Mouse (Mus musculus): ENCODE measurements at regions not wholly inside any gene's neighbourhood (a gene's known extent, or its start where the extent isn't known, plus 50 kb on each side); places are given as distances from the start of the nearest gene placed in this dataset.
"Not testable (repeated sequence)": the region's sequence is repeated elsewhere in the genome, so short reads cannot be mapped to it uniquely, and the experiment has no call there.

- H3K4me2 ChIP-seq = no peak overlapping the region
- H3K27me3 ChIP-seq (replicated peaks; ENCODE audit: control insufficient read depth, insufficient read depth, low read length) = no peaks in the 10 kb centered on the region
- peak overlapping the region; percentile 5; the same call in 1 of the 2 replicates for H3K27ac ChIP-seq (ENCODE audit: low read depth, low read length)
- ATAC-seq (replicated peaks; ENCODE audit: low FRiP score) = peak; percentile 57
- 44% methylated on average over 8 of the region's 8 CpGs for WGBS
- no peak overlapping the region for H3K9ac ChIP-seq (ENCODE audit: low read depth, low read length)
- H3K36me3 ChIP-seq (ENCODE audit: control insufficient read depth, insufficient read depth, low read length) = no peaks in the 10 kb centered on the region
- no peaks in the 10 kb centered on the region for H3K9me3 ChIP-seq (ENCODE audit: control insufficient read depth, low read length)
- 0 out of 2 replicates have a peak, but pooled peaks cover 4% of the 10 kb centered on the region for H3K4me1 ChIP-seq (replicated peaks; ENCODE audit: control insufficient read depth, insufficient read depth, low read length)
- H3K4me3 ChIP-seq (ENCODE audit: low read depth, low read length) = no peak overlapping the region
- DNase-seq (ENCODE audit: low spot score) = no peak
Measured at GRCm38 (mm10) chr15:59728131-59728601, 288.2 kb downstream of the 4933412E24Rik start.

DNA sequence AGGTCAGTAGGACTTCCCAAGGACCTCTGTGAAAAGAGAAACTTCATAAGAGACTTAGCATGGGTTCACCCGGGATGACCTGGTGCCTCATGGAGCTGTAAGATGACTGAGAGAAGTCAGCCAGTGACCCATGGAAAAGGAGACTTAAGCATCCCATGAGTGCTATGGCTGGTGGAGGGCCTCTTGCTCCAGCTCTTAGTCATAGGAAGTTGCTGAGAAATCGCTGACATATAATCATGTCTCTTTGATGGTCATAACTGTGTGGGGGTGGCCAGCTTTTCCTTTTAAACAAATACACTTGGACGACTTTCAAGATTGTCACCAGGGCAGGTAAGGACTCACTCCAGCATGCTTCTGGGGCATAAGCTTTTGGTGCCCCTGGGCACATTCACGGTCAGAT lies 290.5 kb downstream of the 4933412E24Rik start:
- Histone ChIP-seq H3K4me1 (replicated peaks; ENCODE audit: control insufficient read depth, insufficient read depth, low read length) (0 out of 2 replicates have a peak, but pooled peaks cover 4% of the 10 kb centered on the region), H3K27ac (ENCODE audit: low read depth, low read length) (no peak overlapping the region), H3K27me3 (replicated peaks; ENCODE audit: control insufficient read depth, insufficient read depth, low read length) (no peaks in the 10 kb centered on the region), H3K4me3 (ENCODE audit: low read depth, low read length) (no peak overlapping the region), H3K4me2 (no peak overlapping the region), H3K9ac (ENCODE audit: low read depth, low read length) (no peak overlapping the region), H3K36me3 (ENCODE audit: control insufficient read depth, insufficient read depth, low read length) (no peaks in the 10 kb centered on the region), H3K9me3 (ENCODE audit: control insufficient read depth, low read length) (no peaks in the 10 kb centered on the region)
- ATAC-seq (replicated peaks; ENCODE audit: low FRiP score) (no peak), DNase-seq (ENCODE audit: low spot score) (no peak)
- WGBS = 81% methylated on average over 4 of the region's 4 CpGs

DNA sequence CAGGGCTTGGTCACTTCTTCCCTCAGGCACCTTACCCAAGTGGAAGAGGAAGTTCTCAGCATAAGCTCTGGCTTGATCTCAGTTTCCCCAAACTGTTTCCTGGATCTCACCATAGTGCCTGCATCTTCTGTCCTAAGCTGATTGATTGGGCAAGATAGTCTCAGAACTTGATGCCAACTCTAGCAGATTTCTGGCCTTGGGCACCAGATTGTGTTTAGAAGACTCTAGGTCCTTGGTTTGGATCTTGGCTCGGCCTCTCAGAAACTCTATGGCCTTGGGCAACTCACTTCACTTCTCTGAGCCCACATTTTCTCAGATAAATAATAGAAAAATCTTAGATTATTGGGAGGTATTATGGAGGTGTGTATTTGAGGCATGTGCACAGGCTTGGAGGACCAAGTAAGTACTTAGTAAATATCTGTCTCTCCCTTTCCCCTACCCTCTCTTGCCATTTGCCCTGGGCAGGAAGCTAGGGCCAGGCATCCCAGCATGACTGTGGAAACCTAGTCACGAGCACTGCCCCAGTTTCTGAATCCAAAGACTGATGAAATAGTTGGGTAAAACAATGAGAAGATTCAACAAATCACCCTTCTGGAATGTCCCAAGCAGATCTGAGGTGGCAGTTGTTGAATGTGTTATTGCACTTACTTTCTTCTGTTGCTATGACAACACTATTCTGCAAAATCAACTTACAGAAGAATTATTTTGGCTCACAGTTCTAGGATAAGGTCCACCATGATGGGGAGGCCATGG lies 293.6 kb downstream of the 4933412E24Rik start:
- DNase-seq (ENCODE audit: low spot score) = no peak
- Histone ChIP-seq H3K4me3 (ENCODE audit: low read depth, low read length) (no peak overlapping the region), H3K4me1 (replicated peaks; ENCODE audit: control insufficient read depth, insufficient read depth, low read length) (0 out of 2 replicates have a peak, but pooled peaks cover under 1% of the 10 kb centered on the region), H3K36me3 (ENCODE audit: control insufficient read depth, insufficient read depth, low read length) (no peaks in the 10 kb centered on the region), H3K27me3 (replicated peaks; ENCODE audit: control insufficient read depth, insufficient read depth, low read length) (no peaks in the 10 kb centered on the region), H3K9me3 (ENCODE audit: control insufficient read depth, low read length) (no peaks in the 10 kb centered on the region), H3K9ac (ENCODE audit: low read depth, low read length) (no peak overlapping the region), H3K4me2 (no peak overlapping the region), H3K27ac (ENCODE audit: low read depth, low read length) (no peak overlapping the region)
- WGBS = 73% methylated on average over 2 of the region's 2 CpGs
- no peak for ATAC-seq (replicated peaks; ENCODE audit: low FRiP score)

DNA sequence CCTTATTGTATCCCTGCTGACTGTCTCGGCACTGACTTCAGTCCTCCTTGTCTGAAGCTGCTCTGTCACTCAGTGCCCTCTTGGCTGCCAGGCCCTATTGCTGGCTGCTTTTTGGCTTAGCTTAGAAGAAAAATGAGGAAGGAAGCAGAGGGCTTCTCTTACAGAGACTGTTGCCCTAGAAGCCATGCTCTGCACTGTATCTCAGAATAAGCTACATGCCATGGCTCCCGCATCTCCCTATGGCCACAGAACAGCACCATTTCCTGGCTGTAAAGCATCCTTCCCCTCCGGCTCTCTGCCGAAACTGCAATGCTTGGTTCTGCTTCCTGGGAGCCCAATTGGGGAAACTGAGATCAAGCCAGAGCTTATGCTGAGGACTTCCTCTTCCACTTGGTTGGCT lies 295.0 kb downstream of the 4933412E24Rik start:
- DNase-seq (ENCODE audit: low spot score) = no peak
- Histone ChIP-seq H3K9me3 (ENCODE audit: control insufficient read depth, low read length) (no peaks in the 10 kb centered on the region), H3K27me3 (replicated peaks; ENCODE audit: control insufficient read depth, insufficient read depth, low read length) (no peaks in the 10 kb centered on the region), H3K36me3 (ENCODE audit: control insufficient read depth, insufficient read depth, low read length) (no peaks in the 10 kb centered on the region), H3K4me1 (replicated peaks; ENCODE audit: control insufficient read depth, insufficient read depth, low read length) (no peaks in the 10 kb centered on the region), H3K4me3 (ENCODE audit: low read depth, low read length) (no peak overlapping the region), H3K9ac (ENCODE audit: low read depth, low read length) (no peak overlapping the region), H3K27ac (ENCODE audit: low read depth, low read length) (no peak overlapping the region), H3K4me2 (no peak overlapping the region)
- ATAC-seq (replicated peaks; ENCODE audit: low FRiP score) = no peak
- 65% methylated on average over 4 of the region's 4 CpGs for WGBS

GRCm38 (mm10) chr15:59721018-59721417 lies 295.4 kb downstream of the 4933412E24Rik start:
- Histone ChIP-seq H3K9ac (ENCODE audit: low read depth, low read length) (no peak overlapping the region), H3K4me2 (no peak overlapping the region), H3K4me1 (replicated peaks; ENCODE audit: control insufficient read depth, insufficient read depth, low read length) (no peaks in the 10 kb centered on the region), H3K9me3 (ENCODE audit: control insufficient read depth, low read length) (no peaks in the 10 kb centered on the region), H3K27me3 (replicated peaks; ENCODE audit: control insufficient read depth, insufficient read depth, low read length) (no peaks in the 10 kb centered on the region), H3K4me3 (ENCODE audit: low read depth, low read length) (no peak overlapping the region), H3K36me3 (ENCODE audit: control insufficient read depth, insufficient read depth, low read length) (no peaks in the 10 kb centered on the region), H3K27ac (ENCODE audit: low read depth, low read length) (no peak overlapping the region)
- no peak for ATAC-seq (replicated peaks; ENCODE audit: low FRiP score)
- 52% methylated on average over 6 of the region's 6 CpGs for WGBS
- DNase-seq (ENCODE audit: low spot score) = no peak

DNA sequence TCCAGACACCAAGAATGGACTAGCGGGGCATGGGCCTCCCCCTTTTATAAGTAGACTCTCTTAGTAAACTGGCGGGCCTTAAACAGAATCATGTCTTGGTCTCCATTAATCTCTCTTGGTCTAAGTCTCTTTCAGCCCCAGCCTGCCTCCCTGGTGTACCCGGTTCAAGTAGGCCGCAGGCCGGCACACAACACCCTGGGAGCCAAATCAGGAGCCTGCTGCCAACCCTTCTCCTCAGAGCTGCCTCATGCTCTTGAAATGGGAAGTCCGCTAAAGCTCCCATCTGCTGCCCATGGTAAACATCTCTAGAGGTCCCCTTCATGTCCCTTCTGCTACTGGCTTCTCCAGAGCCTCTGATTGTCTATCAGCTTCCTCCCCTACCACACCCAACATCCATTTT lies 296.3 kb downstream of the 4933412E24Rik start:
- H3K9ac ChIP-seq (ENCODE audit: low read depth, low read length) = no peak overlapping the region
- H3K27ac ChIP-seq (ENCODE audit: low read depth, low read length) = no peak overlapping the region
- H3K27me3 ChIP-seq (replicated peaks; ENCODE audit: control insufficient read depth, insufficient read depth, low read length) = no peaks in the 10 kb centered on the region
- no peak for ATAC-seq (replicated peaks; ENCODE audit: low FRiP score)
- no peaks in the 10 kb centered on the region for H3K36me3 ChIP-seq (ENCODE audit: control insufficient read depth, insufficient read depth, low read length)
- H3K4me2 ChIP-seq = no peak overlapping the region
- WGBS = 94% methylated on average over 6 of the region's 6 CpGs
- no peaks in the 10 kb centered on the region for H3K4me1 ChIP-seq (replicated peaks; ENCODE audit: control insufficient read depth, insufficient read depth, low read length)
- H3K4me3 ChIP-seq (ENCODE audit: low read depth, low read length) = no peak overlapping the region
- DNase-seq (ENCODE audit: low spot score) = no peak
- H3K9me3 ChIP-seq (ENCODE audit: control insufficient read depth, low read length) = no peaks in the 10 kb centered on the region

DNA sequence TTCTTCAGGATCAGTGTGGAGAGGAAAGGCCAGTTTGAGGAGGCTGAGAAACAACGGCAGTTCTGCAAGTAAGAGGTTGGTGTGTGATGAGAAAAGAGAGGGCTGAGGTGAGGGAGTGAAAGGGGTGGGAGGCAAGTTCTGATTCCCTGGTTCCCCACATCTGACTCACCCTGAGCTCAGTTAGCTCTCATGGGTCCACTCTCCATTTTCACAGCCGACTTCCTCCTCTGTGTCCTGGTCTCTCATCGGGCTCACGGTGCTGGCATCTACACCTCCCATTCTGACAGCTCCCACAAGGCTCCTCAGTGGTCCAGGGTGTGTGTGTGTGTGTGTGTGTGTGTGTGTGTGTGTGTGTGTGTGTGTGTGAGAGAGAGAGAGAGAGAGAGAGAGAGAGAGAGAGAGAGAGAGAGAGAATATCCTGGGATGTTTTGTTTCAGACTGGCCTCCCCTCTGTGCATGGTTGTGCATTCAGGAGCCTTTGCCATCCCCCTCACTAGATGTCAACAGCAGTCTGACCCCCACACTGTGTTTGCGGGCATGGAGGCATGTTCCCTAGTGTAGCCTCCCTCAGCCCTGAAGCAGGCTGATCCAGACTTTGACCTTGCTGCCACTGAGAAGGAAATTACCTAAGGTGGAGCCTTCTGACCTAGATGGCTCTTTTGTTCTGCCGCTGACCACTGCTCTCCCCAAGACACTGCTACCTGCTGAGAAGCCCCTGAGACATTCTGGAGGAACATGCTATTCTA lies 296.9 kb downstream of the 4933412E24Rik start:
- not testable (repeated sequence) for H3K36me3 ChIP-seq (ENCODE audit: control insufficient read depth, insufficient read depth, low read length); H3K4me1 ChIP-seq (replicated peaks; ENCODE audit: control insufficient read depth, insufficient read depth, low read length); H3K27me3 ChIP-seq (replicated peaks; ENCODE audit: control insufficient read depth, insufficient read depth, low read length); H3K9me3 ChIP-seq (ENCODE audit: control insufficient read depth, low read length); DNase-seq (ENCODE audit: low spot score); H3K27ac ChIP-seq (ENCODE audit: low read depth, low read length); H3K4me2 ChIP-seq; ATAC-seq (replicated peaks; ENCODE audit: low FRiP score); H3K4me3 ChIP-seq (ENCODE audit: low read depth, low read length); H3K9ac ChIP-seq (ENCODE audit: low read depth, low read length)
- WGBS = 77% methylated on average over 6 of the region's 6 CpGs

GRCm38 (mm10) chr15:59716872-59717271 lies 299.5 kb downstream of the 4933412E24Rik start:
- H3K27me3 ChIP-seq (replicated peaks; ENCODE audit: control insufficient read depth, insufficient read depth, low read length) = no peaks in the 10 kb centered on the region
- DNase-seq (ENCODE audit: low spot score) = no peak
- H3K27ac ChIP-seq (ENCODE audit: low read depth, low read length) = no peak overlapping the region
- ATAC-seq (replicated peaks; ENCODE audit: low FRiP score) = no peak
- no peak overlapping the region for H3K4me2 ChIP-seq
- H3K4me1 ChIP-seq (replicated peaks; ENCODE audit: control insufficient read depth, insufficient read depth, low read length) = no peaks in the 10 kb centered on the region
- WGBS = 55% methylated on average over 6 of the region's 6 CpGs
- H3K4me3 ChIP-seq (ENCODE audit: low read depth, low read length) = no peak overlapping the region
- no peaks in the 10 kb centered on the region for H3K36me3 ChIP-seq (ENCODE audit: control insufficient read depth, insufficient read depth, low read length)
- no peak overlapping the region for H3K9ac ChIP-seq (ENCODE audit: low read depth, low read length)
- no peaks in the 10 kb centered on the region for H3K9me3 ChIP-seq (ENCODE audit: control insufficient read depth, low read length)
